Mouse (Mus musculus): ENCODE measurements around the gene Chst15. TPM values are rescaled to one million over a fixed set of nuclear protein-coding genes. Genes with fewer than 3 reads are reported as not detected.

Gene Chst15
- polyA plus RNA-seq, 1 experiment from 2014 or later = 18.3 TPM

GRCm38 (mm10) chr7:132345526-132346070 is 28.6 kb upstream of the Chst15 start:
- 0 out of 2 replicates have a peak, but pooled peaks cover 3% of the 10 kb centered on the region for H3K4me1 ChIP-seq (ENCODE audit: insufficient read depth)
- no peaks in the 10 kb centered on the region for H3K27me3 ChIP-seq (ENCODE audit: insufficient read depth, low read length)
- no peaks in the 10 kb centered on the region for H3K36me3 ChIP-seq (ENCODE audit: insufficient read depth)
- no peak overlapping the region for H3K9ac ChIP-seq
- H3K9me3 ChIP-seq (ENCODE audit: low read depth, low read length) = no peaks in the 10 kb centered on the region
- H3K4me2 ChIP-seq = no peak overlapping the region
- no peak overlapping the region for H3K4me3 ChIP-seq (ENCODE audit: low read depth, low read length)
- ATAC-seq (ENCODE audit: insufficient read depth) (no peak), DNase-seq (no peak)
- no peak overlapping the region for H3K27ac ChIP-seq (ENCODE audit: low read depth)
- 70% methylated on average over 5 of the region's 5 CpGs for WGBS
- no peak for TF ChIP-seq CTCF (IDR thresholded peaks at IDR 0.05; ENCODE audit: low read depth)

DNA sequence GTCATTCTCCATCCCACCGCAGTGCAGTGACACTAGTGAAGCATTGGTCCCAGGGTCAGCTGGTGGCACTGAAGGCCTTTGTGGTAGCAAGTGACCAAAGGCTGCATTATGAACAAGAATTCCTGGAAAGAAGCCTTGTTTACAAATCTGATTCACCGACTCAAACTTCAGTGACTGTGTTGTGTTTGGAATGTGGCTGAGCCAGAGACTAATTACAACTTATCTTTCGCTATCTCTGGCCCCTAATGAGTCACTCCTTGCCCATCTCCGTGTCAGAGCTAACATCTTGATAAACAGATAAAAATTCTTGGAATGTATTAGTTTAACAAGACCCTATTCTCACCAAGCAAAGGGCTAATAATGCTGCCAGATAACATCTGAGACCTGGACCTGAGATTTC is 27.6 kb upstream of the Chst15 start:
- 28% methylated on average over 4 of the region's 4 CpGs for WGBS

DNA sequence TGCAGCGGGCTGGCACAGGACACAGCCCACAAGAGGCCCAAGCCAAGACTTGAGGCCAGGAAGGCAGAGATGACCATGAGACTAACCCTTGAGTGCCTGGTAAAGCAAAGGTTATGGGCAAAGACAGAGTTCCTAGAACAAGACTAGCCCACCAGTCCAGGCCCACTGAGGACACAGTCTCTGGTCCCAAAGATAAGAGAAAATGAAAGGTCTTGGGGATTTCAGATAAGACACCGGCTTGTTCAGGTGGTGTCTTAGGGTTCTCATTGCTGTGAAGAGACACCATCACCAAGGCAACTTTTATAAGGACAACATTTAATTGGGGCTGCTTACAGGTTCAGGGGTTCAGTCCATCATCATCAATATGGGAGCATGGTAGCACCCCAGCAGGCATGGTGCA is 26.9 kb upstream of the Chst15 start:
- Histone ChIP-seq H3K27ac (ENCODE audit: low read depth) (no peak overlapping the region), H3K9me3 (ENCODE audit: low read depth, low read length) (no peaks in the 10 kb centered on the region), H3K9ac (no peak overlapping the region), H3K4me1 (ENCODE audit: insufficient read depth) (0 out of 2 replicates have a peak, but pooled peaks cover 3% of the 10 kb centered on the region), H3K4me3 (ENCODE audit: low read depth, low read length) (no peak overlapping the region), H3K36me3 (ENCODE audit: insufficient read depth) (no peaks in the 10 kb centered on the region), H3K4me2 (no peak overlapping the region), H3K27me3 (ENCODE audit: insufficient read depth, low read length) (no peaks in the 10 kb centered on the region)
- WGBS = 87% methylated on average over 2 of the region's 2 CpGs
- ATAC-seq (ENCODE audit: insufficient read depth) (no peak), DNase-seq (no peak)
- no peak for TF ChIP-seq CTCF (IDR thresholded peaks at IDR 0.05; ENCODE audit: low read depth)

More for the DNA sequence above, 27.6 kb upstream of the Chst15 start:
- Histone ChIP-seq H3K4me1 (ENCODE audit: insufficient read depth) (0 out of 2 replicates have a peak, but pooled peaks cover 3% of the 10 kb centered on the region), H3K9me3 (ENCODE audit: low read depth, low read length) (no peaks in the 10 kb centered on the region), H3K27me3 (ENCODE audit: insufficient read depth, low read length) (no peaks in the 10 kb centered on the region), H3K27ac (ENCODE audit: low read depth) (no peak overlapping the region), H3K4me3 (ENCODE audit: low read depth, low read length) (no peak overlapping the region), H3K4me2 (no peak overlapping the region), H3K9ac (no peak overlapping the region), H3K36me3 (ENCODE audit: insufficient read depth) (no peaks in the 10 kb centered on the region)
- ATAC-seq (ENCODE audit: insufficient read depth) (no peak), DNase-seq (no peak)
- no peak for TF ChIP-seq CTCF (IDR thresholded peaks at IDR 0.05; ENCODE audit: low read depth)

- Histone ChIP-seq H3K4me3 (ENCODE audit: low read depth, low read length) (no peak overlapping the region), H3K27ac (ENCODE audit: low read depth) (no peak overlapping the region), H3K36me3 (ENCODE audit: insufficient read depth) (no peaks in the 10 kb centered on the region), H3K9ac (no peak overlapping the region), H3K4me2 (no peak overlapping the region), H3K27me3 (ENCODE audit: insufficient read depth, low read length) (no peaks in the 10 kb centered on the region), H3K9me3 (ENCODE audit: low read depth, low read length) (no peaks in the 10 kb centered on the region), H3K4me1 (ENCODE audit: insufficient read depth) (0 out of 2 replicates have a peak, but pooled peaks cover 3% of the 10 kb centered on the region)
- 80% methylated on average over 2 of the region's 2 CpGs for WGBS
- DNase-seq = no peak
- no peak for ATAC-seq (ENCODE audit: insufficient read depth)
- TF ChIP-seq CTCF (IDR thresholded peaks at IDR 0.05; ENCODE audit: low read depth) = no peak
Measured at GRCm38 (mm10) chr7:132343146-132343545, 26.1 kb upstream of the Chst15 start.

DNA sequence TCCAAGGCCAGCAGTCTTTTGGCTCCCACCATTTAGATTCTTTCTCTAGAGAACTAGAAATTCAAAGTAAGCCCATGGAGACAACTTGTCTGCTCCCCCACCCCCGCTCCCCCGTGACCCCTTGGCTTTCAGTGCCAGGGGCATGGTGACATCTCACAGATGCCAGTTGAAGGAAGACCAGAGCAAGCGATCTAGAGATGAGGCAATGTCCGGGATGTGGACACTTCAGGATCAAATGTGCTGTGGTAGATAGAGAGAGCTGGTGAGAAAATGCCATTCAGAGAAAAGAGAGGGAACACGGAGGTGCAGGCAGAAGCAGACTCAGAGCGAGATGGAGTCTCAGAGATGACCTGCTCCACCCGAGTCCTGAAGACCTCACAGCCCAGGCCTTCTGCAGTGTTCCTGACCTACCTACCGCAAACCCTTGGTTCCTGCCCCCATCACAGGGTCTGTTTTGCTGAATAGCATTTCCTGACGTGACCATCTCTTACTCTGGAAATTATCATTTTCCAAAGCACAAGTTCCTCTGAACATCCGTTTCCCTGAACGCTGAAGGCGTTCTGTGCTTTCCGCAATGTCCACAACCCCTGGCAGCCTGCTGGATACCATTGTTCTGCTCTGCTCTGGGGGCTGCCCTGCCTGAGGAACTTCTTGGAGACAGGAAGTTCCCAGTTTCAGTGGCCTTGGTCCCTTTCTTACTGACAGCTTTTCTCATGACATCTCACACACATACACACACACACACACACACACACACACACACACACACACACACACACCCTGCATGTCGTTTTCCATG is 22.2 kb upstream of the Chst15 start:
- peak; percentile 56 for DNase-seq
- H3K27ac ChIP-seq (ENCODE audit: low read depth) = peak overlapping the region; percentile 80
- 64% methylated on average over 14 of the region's 14 CpGs for WGBS
- no peaks in the 10 kb centered on the region for H3K9me3 ChIP-seq (ENCODE audit: low read depth, low read length)
- H3K9ac ChIP-seq = no peak overlapping the region
- no peak overlapping the region for H3K4me3 ChIP-seq (ENCODE audit: low read depth, low read length)
- peaks cover 11% of the 10 kb centered on the region for H3K4me1 ChIP-seq (ENCODE audit: insufficient read depth)
- H3K4me2 ChIP-seq = no peak overlapping the region
- no peak for TF ChIP-seq CTCF (IDR thresholded peaks at IDR 0.05; ENCODE audit: low read depth)
- H3K27me3 ChIP-seq (ENCODE audit: insufficient read depth, low read length) = no peaks in the 10 kb centered on the region
- ATAC-seq (ENCODE audit: insufficient read depth) = no peak
- no peaks in the 10 kb centered on the region for H3K36me3 ChIP-seq (ENCODE audit: insufficient read depth)

DNA sequence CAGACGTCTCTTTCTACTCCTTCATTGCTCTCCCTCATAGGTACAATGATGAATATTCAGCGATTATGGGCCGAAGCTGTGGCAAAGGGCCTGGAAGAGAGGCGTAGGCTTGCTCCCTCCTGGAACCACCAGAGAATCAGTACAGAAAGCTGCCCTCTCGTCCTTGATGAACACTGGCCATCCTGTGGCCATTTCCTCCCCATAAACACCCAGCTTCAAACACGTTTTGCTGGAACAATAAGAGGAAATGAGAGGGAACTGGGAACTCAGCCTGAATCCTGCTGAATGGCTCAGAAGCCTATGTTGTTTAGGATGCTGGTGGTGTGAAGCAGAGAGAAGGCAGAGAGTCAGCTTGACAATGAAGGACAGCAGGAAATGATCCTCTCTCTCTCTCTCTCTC is 21.3 kb upstream of the Chst15 start:
- H3K4me3 ChIP-seq (ENCODE audit: low read depth, low read length) = no peak overlapping the region
- DNase-seq = peak; percentile 71
- no peaks in the 10 kb centered on the region for H3K36me3 ChIP-seq (ENCODE audit: insufficient read depth)
- no peaks in the 10 kb centered on the region for H3K9me3 ChIP-seq (ENCODE audit: low read depth, low read length)
- H3K4me1 ChIP-seq (ENCODE audit: insufficient read depth) = peaks cover 11% of the 10 kb centered on the region
- H3K9ac ChIP-seq = no peak overlapping the region
- H3K27me3 ChIP-seq (ENCODE audit: insufficient read depth, low read length) = no peaks in the 10 kb centered on the region
- H3K27ac ChIP-seq (ENCODE audit: low read depth) = peak overlapping the region; percentile 19
- 53% methylated on average over 6 of the region's 6 CpGs for WGBS
- ATAC-seq (ENCODE audit: insufficient read depth) = peak; percentile 21; the same call in 1 of the 2 replicates
- no peak for TF ChIP-seq CTCF (IDR thresholded peaks at IDR 0.05; ENCODE audit: low read depth)
- H3K4me2 ChIP-seq = no peak overlapping the region

GRCm38 (mm10) chr7:132337268-132337917 is 20.4 kb upstream of the Chst15 start:
- no peak for TF ChIP-seq CTCF (IDR thresholded peaks at IDR 0.05; ENCODE audit: low read depth)
- no peaks in the 10 kb centered on the region for H3K9me3 ChIP-seq (ENCODE audit: low read depth, low read length)
- peak overlapping the region; percentile 19; the same call in 1 of the 2 replicates for H3K27ac ChIP-seq (ENCODE audit: low read depth)
- no peaks in the 10 kb centered on the region for H3K27me3 ChIP-seq (ENCODE audit: insufficient read depth, low read length)
- H3K4me2 ChIP-seq = no peak overlapping the region
- no peak overlapping the region for H3K4me3 ChIP-seq (ENCODE audit: low read depth, low read length)
- H3K4me1 ChIP-seq (ENCODE audit: insufficient read depth) = peaks cover 11% of the 10 kb centered on the region
- DNase-seq (peak; percentile 33), ATAC-seq (ENCODE audit: insufficient read depth) (peak; percentile 54; the same call in 1 of the 2 replicates)
- 53% methylated on average over 11 of the region's 11 CpGs for WGBS
- no peak overlapping the region for H3K9ac ChIP-seq
- no peaks in the 10 kb centered on the region for H3K36me3 ChIP-seq (ENCODE audit: insufficient read depth)
